Mouse (Mus musculus) gastrocnemius, postnatal 36 days (tissue): ENCODE measurements around the gene Gm9837. TPM values are rescaled to one million over a fixed set of nuclear protein-coding genes. Genes with fewer than 3 reads are reported as not detected.

Source experiments
- DNase-seq, 2 experiments: peaks; one replicate each; pipeline ENCODE4 v3.0.0; 2022
- intact Hi-C: fragments of 180-260 bp; cut with DNase I; formaldehyde crosslinking; loops from one replicate; pipeline ENCODE4 v1.15.1; 2025
- total RNA-seq, 2 experiments: library from RNA; stranded (reverse); gene quantifications; 2 replicates each; pipeline ENCODE4 v1.2.3; 2021

Gene Gm9837
- total RNA-seq, 2 experiments from 2014 or later: not detected

DNA sequence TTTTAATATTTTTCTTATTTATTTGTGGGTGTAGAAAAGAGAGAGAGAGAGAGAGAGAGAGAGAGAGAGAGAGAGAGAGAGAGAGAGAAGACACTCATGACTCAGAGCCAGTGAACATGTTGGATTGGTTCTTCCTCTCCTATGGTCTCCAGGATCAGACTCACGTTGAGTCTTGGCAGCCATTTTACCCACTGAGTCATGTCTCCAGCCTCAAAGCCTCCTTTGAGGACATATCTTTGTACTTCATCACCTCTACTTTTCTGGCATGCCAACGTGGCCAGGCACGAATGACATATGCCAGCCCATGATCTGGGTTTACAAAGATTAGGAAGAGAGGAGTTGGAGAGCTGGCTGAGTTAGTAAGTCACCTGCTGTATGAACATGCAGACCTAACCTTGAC is 10.1 kb downstream of the Gm9837 start:
- intact Hi-C loops: loop anchor here (10.0 kb wide), 1 partner anchor 275 kb away; no protein-coding TSS in a partner anchor
- no peak for DNase-seq

DNA sequence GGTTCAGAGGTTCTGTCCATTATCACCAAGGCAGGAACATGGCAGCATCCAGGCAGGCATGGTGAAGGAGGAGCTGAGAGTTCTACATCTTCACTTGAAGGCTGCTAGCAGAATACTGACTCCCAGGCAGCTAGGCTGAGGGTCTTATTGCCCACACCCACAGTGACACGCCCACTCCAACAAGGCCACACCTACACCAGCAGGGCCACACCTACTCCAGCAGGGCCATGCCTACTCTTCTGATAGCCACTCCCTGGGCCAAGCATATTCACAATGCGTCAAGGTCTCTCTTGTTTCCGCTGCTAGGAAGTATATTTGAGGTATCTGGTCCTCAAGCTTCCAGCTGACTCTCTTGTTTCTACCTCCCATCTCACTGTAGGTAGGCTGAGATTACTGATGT is 11.3 kb downstream of the Gm9837 start:
- intact Hi-C loops: no loop called here
- DNase-seq: no peak

DNA sequence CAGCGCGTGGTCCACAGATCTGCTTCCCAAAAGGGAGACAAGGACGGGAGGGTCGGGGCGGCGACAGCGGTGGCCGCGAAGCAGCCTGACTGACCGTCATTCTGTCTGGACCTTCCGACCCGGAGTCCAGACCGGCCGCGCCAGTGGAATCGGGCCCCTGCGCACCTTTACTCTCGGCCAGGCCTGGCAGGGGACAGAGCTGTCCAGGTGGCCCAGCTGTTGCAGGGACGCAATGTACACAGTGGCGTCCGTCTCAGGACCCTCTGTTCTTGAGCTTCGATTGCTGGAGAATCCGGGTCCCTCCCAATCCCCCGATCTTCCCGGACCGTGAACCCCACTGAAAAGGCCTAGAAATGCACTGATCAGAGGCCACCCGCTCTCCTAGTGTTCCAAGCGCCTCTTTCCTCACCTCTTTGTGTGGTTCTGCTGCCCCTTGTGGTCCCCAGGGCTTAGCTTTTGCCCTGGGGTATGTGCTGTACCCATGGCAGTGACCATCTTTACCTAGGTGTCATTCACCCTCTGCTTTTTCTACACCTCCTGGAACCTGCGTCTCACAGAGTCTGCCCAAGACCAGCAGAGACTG is 12.8 kb downstream of the Gm9837 start:
- DNase-seq: no peak
- intact Hi-C loops: no loop called here

DNA sequence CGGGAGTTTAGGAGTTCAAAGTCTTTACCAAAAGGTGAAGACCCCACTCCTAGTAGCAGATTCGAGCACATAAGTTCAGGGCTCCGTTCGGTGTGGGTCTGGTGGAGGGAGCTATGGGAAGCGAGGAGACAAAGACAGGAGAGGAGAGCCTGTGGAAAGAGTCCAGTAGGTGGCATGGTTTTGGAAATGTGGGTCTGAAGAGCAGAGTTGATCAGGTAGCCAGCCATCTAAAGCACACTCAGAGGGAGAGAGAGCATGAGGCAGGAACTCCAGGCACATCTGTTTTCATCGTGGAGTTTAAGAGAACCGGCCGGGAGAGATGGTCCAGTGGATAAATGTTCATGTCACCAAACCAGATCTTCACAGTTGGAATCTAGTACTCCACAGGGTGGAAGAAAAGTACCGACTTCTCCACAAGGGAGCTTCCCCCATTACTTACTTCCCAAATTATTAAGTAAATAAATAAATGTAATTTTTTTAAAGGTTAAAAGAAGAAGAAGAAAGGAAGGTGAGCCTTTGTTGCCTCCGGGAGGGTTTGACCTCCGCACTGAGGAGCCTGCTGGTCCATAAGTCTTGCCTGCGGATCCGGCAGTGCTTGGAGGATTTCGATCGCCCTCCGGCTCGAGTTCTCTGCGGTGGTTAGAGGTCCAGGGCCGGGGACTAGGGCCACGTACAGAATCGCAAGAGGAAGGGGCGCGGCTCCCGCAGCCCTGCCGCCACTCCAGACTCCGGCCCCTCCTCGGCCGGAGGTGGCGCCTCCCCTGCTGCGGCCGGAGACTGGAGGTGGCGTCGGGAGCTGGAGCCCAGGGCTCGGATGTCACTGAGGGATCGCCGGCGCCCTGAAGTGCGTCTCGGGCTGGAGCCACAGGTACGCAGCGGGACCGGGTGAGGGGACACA is 13.6 kb downstream of the Gm9837 start, which contains the start of the genes Gm10447 and Shroom1:
TSS of gene Gm10447 (minus strand) at position 637 of the 898 bp plus-strand sequence.
TSS of gene Shroom1 (plus strand) at position 732 of the 898 bp plus-strand sequence.
- intact Hi-C loops: no loop called here
- DNase-seq: peak; percentile 37

DNA sequence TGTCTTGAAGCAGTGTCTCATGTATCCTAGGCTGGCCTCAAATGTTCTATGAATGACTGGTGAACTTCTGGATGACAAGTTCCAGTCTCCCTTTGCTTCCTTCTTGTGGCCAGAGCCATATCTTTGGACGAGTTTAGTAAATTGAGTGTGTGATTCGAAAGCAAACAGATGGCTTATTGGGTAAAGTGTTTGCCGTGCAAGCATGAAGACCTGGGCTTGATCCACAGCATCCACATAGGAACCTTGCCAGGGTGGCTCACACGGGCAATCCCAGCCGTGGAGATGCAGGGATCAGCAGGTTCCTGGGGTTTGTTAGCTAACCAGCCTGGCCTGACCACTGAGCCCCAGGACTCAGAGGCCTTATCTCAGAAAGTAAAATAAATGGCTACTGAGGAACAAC is 17.2 kb downstream of the Gm9837 start:
- no peak for DNase-seq
- intact Hi-C loops: no loop called here

DNA sequence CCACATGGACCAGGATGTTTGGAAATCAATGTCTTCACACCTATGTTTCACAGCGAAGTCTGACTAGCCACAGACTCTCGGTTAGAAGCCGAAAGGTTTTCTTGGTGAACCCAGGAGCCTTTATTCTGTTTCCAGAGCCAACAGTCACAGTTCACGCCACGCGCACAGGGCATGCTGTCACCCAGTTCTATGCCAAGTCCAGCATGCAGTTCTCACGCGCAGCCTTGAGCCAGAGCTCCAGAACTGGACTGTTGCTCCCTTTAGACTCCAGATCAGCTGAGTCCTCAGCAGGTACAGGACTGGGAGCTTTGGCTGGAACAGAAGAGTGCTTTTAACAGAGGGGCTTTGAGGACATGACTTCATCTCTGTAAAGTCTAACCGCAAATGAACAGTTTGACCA is 17.9 kb downstream of the Gm9837 start:
- intact Hi-C loops: no loop called here
- no peak for DNase-seq

DNA sequence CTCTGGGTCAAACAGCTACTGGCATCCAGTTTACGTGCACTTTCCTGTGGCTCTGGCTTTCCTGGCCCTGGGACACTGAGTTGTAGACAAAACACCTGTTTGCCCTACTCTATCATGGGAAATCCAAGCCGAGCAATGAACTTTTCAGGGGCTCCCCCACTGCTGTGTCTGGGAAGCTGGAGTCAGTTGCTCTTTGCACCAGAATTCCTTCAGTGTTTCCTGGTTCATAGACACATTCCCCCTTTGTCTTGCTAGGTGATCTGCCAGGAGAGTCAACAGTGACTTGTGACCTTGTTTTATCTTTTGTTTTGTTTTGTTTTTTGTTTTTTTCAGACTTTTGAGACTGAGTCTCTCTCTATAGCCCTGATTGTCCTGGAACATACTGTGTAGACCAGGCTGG is 18.9 kb downstream of the Gm9837 start:
- intact Hi-C loops: no loop called here
- DNase-seq: no peak

DNA sequence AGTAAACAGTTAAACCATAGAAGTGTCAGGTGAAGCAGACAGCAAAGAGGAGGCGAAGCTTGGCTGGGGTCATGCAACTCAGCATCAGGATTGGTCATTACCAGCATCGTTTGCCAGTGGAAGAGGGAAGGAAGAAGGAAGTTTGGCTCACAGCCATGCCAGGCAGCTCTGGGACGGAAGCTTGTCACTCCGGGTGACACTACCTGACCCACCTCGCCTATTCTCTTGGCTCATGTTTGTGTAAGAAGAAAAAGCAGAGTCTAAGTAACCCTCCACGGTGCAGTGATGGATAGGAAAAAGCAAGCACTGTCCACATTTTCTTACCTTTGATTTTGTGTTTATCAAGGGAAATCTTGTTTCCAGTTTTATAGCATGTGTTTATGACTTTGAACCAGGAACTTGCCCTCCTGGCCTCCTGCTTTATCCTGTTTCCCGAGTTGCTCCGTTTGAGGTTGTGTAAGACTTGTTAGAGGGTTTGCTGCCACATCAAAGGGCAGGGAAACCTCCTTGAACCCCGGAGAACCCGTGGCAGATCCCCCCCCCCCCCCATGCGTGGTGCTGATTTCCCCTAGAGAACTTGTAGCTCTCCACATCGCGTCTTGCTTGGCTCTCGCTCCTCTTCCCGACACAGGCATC is 20.1 kb downstream of the Gm9837 start:
- no peak for DNase-seq
- intact Hi-C loops: no loop called here

DNA sequence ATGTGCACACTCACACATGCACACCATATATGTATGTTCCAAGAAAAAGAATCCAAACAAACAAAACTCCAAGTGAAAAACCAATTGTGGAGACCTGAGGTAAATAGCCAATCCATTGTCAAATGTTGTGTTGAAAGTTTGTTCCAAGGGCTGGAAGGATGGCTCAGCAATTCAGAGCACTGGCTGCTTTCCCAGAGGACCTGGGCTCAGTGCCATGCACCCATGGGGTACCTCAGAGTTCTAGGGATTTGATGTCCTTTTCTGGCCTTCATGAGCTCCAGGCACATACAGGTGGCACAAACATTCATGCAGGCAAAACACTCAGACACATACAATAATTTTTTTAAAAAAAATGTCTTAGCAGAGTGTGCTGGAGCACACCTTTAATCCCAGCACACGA is 21.8 kb downstream of the Gm9837 start:
- DNase-seq: peak; percentile 47

DNA sequence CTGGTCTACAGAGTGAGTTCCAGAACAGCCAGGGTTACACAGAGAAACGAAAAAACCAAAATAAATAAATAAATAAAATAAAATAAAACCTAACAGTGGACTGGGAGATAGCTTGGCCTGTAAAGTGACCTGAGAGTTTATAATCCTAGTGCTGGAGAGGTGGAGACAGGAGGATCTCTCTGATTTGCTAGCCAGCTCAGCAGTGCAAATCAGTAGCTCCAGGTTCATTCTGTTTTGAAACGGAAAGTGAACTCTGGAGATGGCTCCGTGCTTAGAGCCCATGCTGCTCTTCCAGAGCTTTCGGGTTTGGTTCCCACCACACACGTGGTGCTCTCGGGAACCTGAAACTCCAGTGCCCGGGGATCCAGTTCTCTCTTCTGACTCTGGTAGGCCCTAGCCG is 22.3 kb downstream of the Gm9837 start:
- no peak for DNase-seq
- intact Hi-C loops: no loop called here

More for the DNA sequence above, 21.8 kb downstream of the Gm9837 start:
- intact Hi-C loops: no loop called here

DNA sequence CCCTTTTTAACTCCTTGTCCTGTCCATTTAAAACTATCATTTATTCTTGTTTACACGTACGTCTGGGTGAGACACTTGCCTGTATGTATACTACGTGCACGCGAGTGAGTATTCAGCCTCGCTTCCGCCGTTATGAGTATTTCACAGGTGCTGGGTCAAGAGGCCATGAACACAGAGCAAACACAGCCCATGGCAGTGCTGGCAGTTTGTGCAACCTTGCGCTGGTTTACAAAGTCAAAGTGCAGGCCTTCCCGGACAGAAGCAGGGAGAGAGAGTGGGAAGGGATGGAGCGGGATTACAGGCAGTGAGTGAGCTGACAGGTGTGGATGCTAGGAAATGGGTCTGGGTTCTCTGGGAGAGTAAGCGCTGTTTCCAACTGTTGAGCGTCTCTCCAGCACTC is 24.1 kb downstream of the Gm9837 start:
- no peak for DNase-seq
- intact Hi-C loops: no loop called here

DNA sequence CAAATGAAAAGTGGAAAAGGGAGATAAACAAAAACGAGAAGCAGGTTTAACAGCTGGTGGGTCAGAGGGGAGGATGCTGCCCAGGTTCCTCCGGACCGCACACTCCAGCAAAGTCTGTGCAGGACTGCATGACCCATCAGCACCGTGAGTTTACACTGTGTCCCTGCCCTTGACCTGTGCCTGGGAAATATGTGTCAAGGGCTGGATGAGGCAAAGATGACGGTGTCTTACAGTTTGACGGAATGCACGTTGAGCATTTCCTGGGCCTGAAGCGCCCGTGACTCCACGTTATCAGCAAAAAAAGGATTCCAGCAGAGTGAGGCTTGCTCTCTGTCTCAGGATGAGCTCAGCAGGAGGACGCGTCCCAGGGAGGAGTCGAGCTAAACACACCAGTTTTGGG is 24.7 kb downstream of the Gm9837 start:
- DNase-seq: no peak
- intact Hi-C loops: no loop called here

DNA sequence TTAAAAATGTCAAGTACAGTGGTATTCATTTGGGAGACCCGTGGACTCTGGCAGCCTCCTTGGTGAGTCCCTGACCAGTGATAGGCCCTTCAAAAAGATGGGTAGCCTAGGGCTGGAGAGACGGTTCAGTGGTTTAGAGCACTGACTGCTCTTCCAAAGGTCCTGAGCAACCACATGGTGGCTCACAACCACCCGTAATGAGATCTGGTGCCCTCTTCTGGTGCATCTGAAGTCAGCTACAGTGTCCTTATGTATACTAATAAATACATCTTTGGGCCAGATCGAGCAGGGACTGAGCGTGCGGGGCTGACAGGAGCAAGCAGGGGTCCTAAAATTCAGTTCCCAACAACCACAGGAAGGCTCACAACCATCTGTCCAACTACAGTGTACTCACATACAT is 26.4 kb downstream of the Gm9837 start:
- no peak for DNase-seq
- intact Hi-C loops: no loop called here

DNA sequence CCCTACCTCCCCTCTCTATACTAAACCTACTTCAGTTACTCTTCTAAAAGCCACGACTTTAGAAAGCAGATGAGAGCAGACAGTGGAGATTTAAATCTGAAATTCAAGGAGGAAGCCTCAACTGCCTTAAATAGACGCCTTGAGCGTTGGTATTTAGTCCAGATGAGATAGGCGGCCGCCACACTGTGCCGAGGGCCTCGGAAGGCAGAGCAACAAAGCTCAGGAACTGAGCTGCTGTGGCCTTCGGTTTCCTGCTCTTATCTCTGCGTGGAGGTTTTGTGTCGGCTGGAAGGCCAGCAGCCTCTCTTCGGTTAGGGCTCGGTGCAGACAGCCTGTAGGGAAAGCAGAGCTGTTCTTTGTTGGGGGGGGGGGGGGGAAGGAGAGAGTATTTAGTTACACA is 28.4 kb downstream of the Gm9837 start:
- DNase-seq: no peak
- intact Hi-C loops: no loop called here

DNA sequence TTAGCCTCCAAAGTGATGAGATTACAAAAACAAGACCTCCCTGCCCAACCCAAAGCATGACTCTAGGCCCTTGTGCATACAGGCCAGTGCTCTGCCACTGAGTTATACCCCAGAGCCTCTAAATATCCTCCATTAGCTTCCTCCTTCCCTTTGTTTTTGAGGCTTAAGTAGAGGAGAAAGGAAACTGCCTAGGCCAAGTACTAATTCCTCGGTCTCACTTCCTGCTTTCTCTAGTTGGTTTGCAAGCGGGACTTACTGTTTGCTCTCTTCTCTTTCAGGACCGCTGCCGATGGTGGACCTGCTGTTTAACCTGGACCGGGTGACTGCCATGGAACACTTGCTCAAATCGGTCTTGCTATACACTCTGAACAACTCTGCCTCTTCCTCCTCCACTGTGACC is 33.9 kb downstream of the Gm9837 start:
- no peak for DNase-seq
- intact Hi-C loops: no loop called here

DNA sequence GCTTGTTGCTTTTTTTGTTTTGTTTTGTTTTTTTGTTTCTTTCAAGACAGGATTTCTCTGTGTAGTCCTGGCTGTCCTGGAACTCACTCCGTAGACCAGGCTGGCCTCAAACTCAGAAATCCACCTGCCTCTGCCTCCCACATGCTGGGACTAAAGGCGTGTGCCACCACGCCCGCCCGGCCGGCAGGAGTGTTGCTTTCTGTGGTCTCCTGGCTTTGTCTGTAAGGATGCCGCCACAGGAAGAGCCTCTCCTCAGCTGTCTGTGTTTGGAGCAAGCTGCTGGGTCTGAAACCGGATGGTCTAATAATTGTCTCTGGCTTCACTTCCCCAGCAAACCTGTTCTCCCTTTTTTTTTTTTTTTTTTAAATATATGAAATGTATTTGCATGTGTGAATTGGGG is 34.8 kb downstream of the Gm9837 start:
- DNase-seq: no peak
- intact Hi-C loops: no loop called here

DNA sequence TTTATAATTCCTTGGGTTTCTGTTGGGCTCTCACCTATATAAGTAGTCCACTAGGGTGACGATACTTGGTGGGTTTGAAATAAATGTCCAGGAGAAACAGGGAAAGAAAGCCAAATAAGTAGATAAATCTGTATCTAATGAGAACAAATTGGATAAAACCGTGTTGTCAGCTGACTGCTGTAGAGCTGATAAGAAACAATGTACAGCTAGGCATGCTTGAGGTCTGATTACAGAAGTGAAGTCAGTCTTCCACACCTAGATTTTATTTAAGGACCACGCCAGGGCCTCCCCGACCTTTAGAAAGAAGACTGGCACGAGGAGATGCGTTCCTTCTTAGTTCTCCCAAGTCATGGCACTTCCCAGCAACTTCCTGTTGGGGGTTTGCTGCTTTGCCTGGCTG is 37.2 kb downstream of the Gm9837 start:
- intact Hi-C loops: no loop called here
- no peak for DNase-seq

DNA sequence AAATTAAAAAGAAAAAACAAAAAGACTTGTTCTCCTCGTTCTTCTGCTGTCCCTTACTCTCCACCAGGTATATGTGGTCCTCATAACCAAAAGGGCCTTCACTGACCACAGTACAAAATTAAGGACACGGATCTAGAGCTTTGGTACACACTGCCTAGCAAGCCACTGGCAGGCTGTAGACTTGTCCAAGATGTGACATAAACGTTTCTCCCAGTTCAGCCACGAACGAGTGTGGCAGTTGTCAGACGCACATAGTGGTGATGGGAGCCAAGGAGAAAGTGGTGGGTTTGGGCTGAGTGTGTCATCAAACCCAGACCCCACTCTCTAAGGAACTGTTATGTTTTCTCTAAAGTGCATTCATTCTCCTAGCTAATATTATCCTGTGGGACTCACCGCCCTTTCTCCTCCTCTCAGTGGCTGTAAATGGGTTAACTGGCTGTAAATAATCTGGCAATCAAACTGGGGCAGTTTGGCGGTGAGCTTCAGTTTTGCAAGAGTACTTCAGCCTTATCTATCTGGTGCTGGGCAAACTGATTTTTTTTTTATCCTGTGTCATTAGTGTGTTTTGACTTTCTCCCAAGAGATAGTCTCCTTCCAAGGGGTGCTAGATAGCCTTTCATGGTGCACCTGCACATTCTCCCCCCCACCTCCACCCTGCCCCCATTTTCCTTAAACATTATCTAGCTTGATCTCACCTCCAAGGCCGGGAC is 38.8 kb downstream of the Gm9837 start:
- intact Hi-C loops: no loop called here
- DNase-seq: no peak

DNA sequence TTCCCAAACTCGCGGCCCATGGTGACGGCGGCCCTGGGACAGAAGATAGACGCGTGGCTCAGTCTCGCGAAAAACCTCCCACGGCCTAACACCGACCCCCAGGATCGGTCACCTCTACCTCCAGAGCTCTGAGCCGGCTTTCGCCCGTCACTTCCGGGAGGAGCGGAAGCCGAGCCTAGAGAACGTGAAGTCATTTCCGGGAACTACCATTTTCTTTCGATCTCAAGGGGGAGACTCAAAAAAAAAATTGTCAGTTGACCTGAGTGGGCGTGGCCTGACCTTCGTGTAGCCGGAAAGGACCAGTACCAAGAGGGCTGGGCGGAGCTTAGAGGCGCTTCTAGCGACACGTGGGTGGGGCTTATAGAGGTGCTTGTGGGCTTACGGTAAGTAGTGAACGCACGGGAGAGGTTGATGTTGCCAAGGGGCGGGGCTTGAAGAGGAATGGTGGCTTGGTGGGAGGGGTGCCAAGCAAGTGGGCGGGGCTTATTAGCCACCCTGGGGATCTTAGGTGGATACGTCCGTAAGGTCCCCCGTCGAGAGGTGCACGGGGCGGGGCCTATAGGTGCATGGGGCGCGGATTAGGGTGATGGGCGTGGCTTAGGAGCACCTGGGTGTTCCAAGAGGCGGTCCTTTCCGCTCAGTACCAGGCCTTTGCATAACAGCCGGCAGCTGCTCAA is 39.5 kb downstream of the Gm9837 start, which contains the start of the genes Uqcrq and Gdf9:
TSS of gene Uqcrq (minus strand) at position 162 of the 677 bp plus-strand sequence.
TSS of gene Gdf9 (plus strand) at position 354 of the 677 bp plus-strand sequence.
- intact Hi-C loops: no loop called here
- peak; percentile 96 to 98 for DNase-seq

DNA sequence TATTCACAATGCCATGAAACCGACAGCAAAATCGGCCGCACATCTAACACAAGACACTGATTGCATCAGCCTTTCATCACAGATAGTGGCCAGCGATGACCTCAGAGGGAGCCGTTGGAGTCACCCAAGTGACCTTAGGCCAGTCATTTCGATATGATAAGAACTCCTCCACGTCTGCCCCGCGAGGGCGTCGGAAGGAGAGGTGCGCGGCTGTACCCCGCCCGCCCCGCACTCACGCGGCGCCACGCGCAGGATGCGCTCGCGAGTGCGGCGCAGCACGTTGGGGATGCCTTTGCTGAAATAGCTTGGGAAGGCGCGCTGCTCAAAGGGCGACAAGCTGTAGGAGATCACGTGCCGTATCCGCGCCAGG is 40.0 kb downstream of the Gm9837 start:
- no peak for DNase-seq
- intact Hi-C loops: no loop called here
